Mouse (Mus musculus) brown adipose tissue, adult 24 weeks (tissue): ENCODE data around the gene Olfr800. TPM values are rescaled to one million over a fixed set of nuclear protein-coding genes. Genes with fewer than 3 reads are reported as not detected.

ENCODE experiments used
- H3K27ac ChIP-seq: fragments of 200-500 bp; replicated peaks from 2 replicates; pipeline ENCODE4 v1.5.1; 2012; ENCODE audit warnings: low read depth, mild to moderate bottlenecking, low read length
- H3K4me1 ChIP-seq: fragments of 200-500 bp; 2 replicates; pipeline ENCODE4 v1.6.1; 2012; ENCODE audit warnings: low read length, mixed read lengths; ENCODE audit not compliant: control insufficient read depth, insufficient read depth, insufficient read length
- H3K4me3 ChIP-seq: fragments of 200-500 bp; 2 replicates; pipeline ENCODE4 v1.5.1; 2012; ENCODE audit warnings: low read depth, mild to moderate bottlenecking, low read length, moderate library complexity; ENCODE audit not compliant: insufficient read depth
- polyA plus RNA-seq: library from polyadenylated mRNA; stranded (reverse); fragments of >200 nt; gene quantifications from 2 replicates; pipeline ENCODE4 v1.2.4, GENCODE M21; 2012; ENCODE audit not compliant: missing spikeins, insufficient read depth, insufficient read length

The Olfr800 gene
- polyA plus RNA-seq: not detected in 2 replicates

- Histone ChIP-seq H3K4me3 (no peak within 1 kb of the TSS), H3K27ac (no peak within 1 kb of the TSS), H3K4me1 (no peaks in the 10 kb centered on the region)
These were observed at the start of gene Olfr800 for GRCm38 (mm10) chr10:129657394-129657793. Gene Olfr800, plus strand, starts transcription at chr10:129657694.

GRCm38 (mm10) chr10:129612470-129612869 lies 45.0 kb upstream of the Olfr800 start, which contains the start of gene Olfr796:
Gene Olfr796, minus strand, starts transcription at chr10:129612570.
- no peak within 1 kb of the TSS for H3K27ac ChIP-seq

GRCm38 (mm10) chr10:129621724-129622123 lies 35.8 kb upstream of the Olfr800 start:
- H3K4me1 ChIP-seq: no peaks in the 10 kb centered on the region
- no peak overlapping the region for H3K27ac ChIP-seq
- H3K4me3 ChIP-seq: no peak overlapping the region

More at GRCm38 (mm10) chr10:129612470-129612869, 45.0 kb upstream of the Olfr800 start, which contains the start of gene Olfr796:
- Histone ChIP-seq H3K4me3 (no peak within 1 kb of the TSS), H3K4me1 (no peaks in the 10 kb centered on the region)

GRCm38 (mm10) chr10:129623251-129623650 lies 34.2 kb upstream of the Olfr800 start:
- Histone ChIP-seq H3K4me3 (no peak overlapping the region), H3K4me1 (no peaks in the 10 kb centered on the region), H3K27ac (no peak overlapping the region)

GRCm38 (mm10) chr10:129627834-129628233 lies 29.7 kb upstream of the Olfr800 start, which contains the start of gene Olfr798:
Gene Olfr798, minus strand, starts transcription at chr10:129627934.
- H3K4me1 ChIP-seq: no peaks in the 10 kb centered on the region
- H3K4me3 ChIP-seq: no peak within 1 kb of the TSS
- no peak within 1 kb of the TSS for H3K27ac ChIP-seq

GRCm38 (mm10) chr10:129637184-129637583 lies 20.3 kb upstream of the Olfr800 start, which contains the start of gene Olfr799:
Gene Olfr799, plus strand, starts transcription at chr10:129637484.
- H3K27ac ChIP-seq: no peak within 1 kb of the TSS
- H3K4me3 ChIP-seq: no peak within 1 kb of the TSS
- no peaks in the 10 kb centered on the region for H3K4me1 ChIP-seq

- H3K4me1 ChIP-seq: no peaks in the 10 kb centered on the region
- no peak overlapping the region for H3K27ac ChIP-seq
- no peak overlapping the region for H3K4me3 ChIP-seq
These were observed 5.7 kb upstream of the Olfr800 start for GRCm38 (mm10) chr10:129651763-129652162.

- H3K4me3 ChIP-seq: no peak within 1 kb of the TSS
- H3K27ac ChIP-seq: no peak within 1 kb of the TSS
- H3K4me1 ChIP-seq: no peaks in the 10 kb centered on the region
These were observed 16.3 kb downstream of the Olfr800 start, which contains the start of gene Olfr801 for GRCm38 (mm10) chr10:129673765-129674164. Gene Olfr801, minus strand, starts transcription at chr10:129673865.

GRCm38 (mm10) chr10:129688069-129688468 lies 30.6 kb downstream of the Olfr800 start, which contains the start of gene Olfr802:
Gene Olfr802, minus strand, starts transcription at chr10:129688169.
- Histone ChIP-seq H3K27ac (no peak within 1 kb of the TSS), H3K4me1 (no peaks in the 10 kb centered on the region), H3K4me3 (no peak within 1 kb of the TSS)

GRCm38 (mm10) chr10:129694186-129694585 lies 36.7 kb downstream of the Olfr800 start, which contains the start of gene Olfr803:
Gene Olfr803, minus strand, starts transcription at chr10:129694286.
- Histone ChIP-seq H3K27ac (no peak within 1 kb of the TSS), H3K4me1 (no peaks in the 10 kb centered on the region), H3K4me3 (no peak within 1 kb of the TSS)

- Histone ChIP-seq H3K4me1 (no peaks in the 10 kb centered on the region), H3K4me3 (no peak within 1 kb of the TSS), H3K27ac (no peak within 1 kb of the TSS)
These were observed 45.4 kb downstream of the Olfr800 start, which contains the start of gene Olfr804 for GRCm38 (mm10) chr10:129702910-129703309. Gene Olfr804, plus strand, starts transcription at chr10:129703210.

Other genes starting within 250 kb of the Olfr800 start
- not detected in 2 replicates for gene Olfr786, start 230.4 kb upstream of the Olfr800 start, polyA plus RNA-seq
- gene Olfr787, start 195.8 kb upstream of the Olfr800 start, polyA plus RNA-seq: not detected in 2 replicates
- gene Olfr788, start 186.7 kb upstream of the Olfr800 start, polyA plus RNA-seq: not detected in 2 replicates
- gene Olfr789, start 172.9 kb upstream of the Olfr800 start, polyA plus RNA-seq: not detected in 2 replicates
- gene Olfr790, start 159.2 kb upstream of the Olfr800 start, polyA plus RNA-seq: not detected in 2 replicates
- gene Olfr791, start 135.9 kb upstream of the Olfr800 start, polyA plus RNA-seq: not detected in 2 replicates
- not detected in 2 replicates for gene Olfr792, start 118.5 kb upstream of the Olfr800 start, polyA plus RNA-seq
- not detected in 2 replicates for gene Olfr794, start 90.0 kb upstream of the Olfr800 start, polyA plus RNA-seq
- gene Olfr796, start 45.1 kb upstream of the Olfr800 start, polyA plus RNA-seq: not detected in 2 replicates
- not detected in 2 replicates for gene Olfr798, start 29.8 kb upstream of the Olfr800 start, polyA plus RNA-seq
- gene Olfr799, start 20.2 kb upstream of the Olfr800 start, polyA plus RNA-seq: not detected in 2 replicates
- gene Olfr801, start 16.2 kb downstream of the Olfr800 start, polyA plus RNA-seq: not detected in 2 replicates
- not detected in 2 replicates for gene Olfr802, start 30.5 kb downstream of the Olfr800 start, polyA plus RNA-seq
- not detected in 2 replicates for gene Olfr803, start 36.6 kb downstream of the Olfr800 start, polyA plus RNA-seq
- gene Olfr804, start 45.5 kb downstream of the Olfr800 start, polyA plus RNA-seq: not detected in 2 replicates
- not detected in 2 replicates for gene Olfr805, start 71.7 kb downstream of the Olfr800 start, polyA plus RNA-seq
- gene Olfr806, start 84.2 kb downstream of the Olfr800 start, polyA plus RNA-seq: not detected in 2 replicates
- gene Olfr807, start 100.1 kb downstream of the Olfr800 start, polyA plus RNA-seq: not detected in 2 replicates
- gene Olfr808, start 107.8 kb downstream of the Olfr800 start, polyA plus RNA-seq: not detected in 2 replicates
- gene Olfr809, start 116.9 kb downstream of the Olfr800 start, polyA plus RNA-seq: not detected in 2 replicates
- gene Olfr810, start 137.2 kb downstream of the Olfr800 start, polyA plus RNA-seq: not detected in 2 replicates
- gene Olfr811, start 146.7 kb downstream of the Olfr800 start, polyA plus RNA-seq: not detected in 2 replicates
- not detected in 2 replicates for gene Olfr812, start 188.4 kb downstream of the Olfr800 start, polyA plus RNA-seq
- gene Olfr813, start 197.7 kb downstream of the Olfr800 start, polyA plus RNA-seq: not detected in 2 replicates
- not detected in 2 replicates for gene Olfr814, start 222.2 kb downstream of the Olfr800 start, polyA plus RNA-seq
- gene Olfr815, start 248.2 kb downstream of the Olfr800 start, polyA plus RNA-seq: not detected in 2 replicates